Mouse (Mus musculus): ENCODE data around the gene Heatr1. TPM values are rescaled to one million over a fixed set of nuclear protein-coding genes. Genes with fewer than 3 reads are reported as not detected.

Gene Heatr1
- polyA plus RNA-seq, 1 experiment from 2014 or later = 35.9 TPM

DNA sequence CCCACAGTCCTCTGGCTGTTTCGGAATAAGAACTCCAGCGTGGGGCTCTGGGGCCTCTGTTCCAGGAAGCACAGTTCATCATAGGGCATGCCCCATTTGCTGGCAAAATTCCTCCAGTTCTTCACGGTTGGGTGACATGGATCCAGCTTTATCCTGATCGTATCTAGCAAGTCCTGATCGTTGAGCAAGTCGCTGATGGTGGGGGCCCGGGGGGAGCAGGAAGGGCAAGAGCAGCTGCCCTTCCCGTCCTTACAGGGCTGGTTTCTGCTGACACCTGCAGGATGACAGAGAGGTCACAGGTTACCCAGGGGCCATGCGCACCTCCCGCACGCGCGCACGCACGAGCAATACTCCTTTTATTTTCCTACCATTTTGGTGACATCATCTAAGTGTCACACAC lies 83.5 kb downstream of the Heatr1 start:
- Histone ChIP-seq H3K36me3 (ENCODE audit: control insufficient read depth, insufficient read depth, low read length) (no peaks in the 10 kb centered on the region), H3K9ac (ENCODE audit: low read length) (no peak overlapping the region), H3K4me2 (ENCODE audit: low read depth) (no peak overlapping the region), H3K4me1 (ENCODE audit: control insufficient read depth, insufficient read depth, low read length) (no peaks in the 10 kb centered on the region), H3K27ac (ENCODE audit: low read depth, low read length) (no peak overlapping the region), H3K27me3 (ENCODE audit: control insufficient read depth, insufficient read depth, low read length) (no peaks in the 10 kb centered on the region), H3K4me3 (ENCODE audit: low read depth, low read length) (no peak overlapping the region), H3K9me3 (ENCODE audit: control insufficient read depth, low read length) (no peaks in the 10 kb centered on the region)
- 84% methylated on average over 15 of the region's 15 CpGs for WGBS
- DNase-seq (ENCODE audit: low spot score) = no peak
- no peak for ATAC-seq (ENCODE audit: insufficient read depth, low FRiP score, low TSS enrichment)

DNA sequence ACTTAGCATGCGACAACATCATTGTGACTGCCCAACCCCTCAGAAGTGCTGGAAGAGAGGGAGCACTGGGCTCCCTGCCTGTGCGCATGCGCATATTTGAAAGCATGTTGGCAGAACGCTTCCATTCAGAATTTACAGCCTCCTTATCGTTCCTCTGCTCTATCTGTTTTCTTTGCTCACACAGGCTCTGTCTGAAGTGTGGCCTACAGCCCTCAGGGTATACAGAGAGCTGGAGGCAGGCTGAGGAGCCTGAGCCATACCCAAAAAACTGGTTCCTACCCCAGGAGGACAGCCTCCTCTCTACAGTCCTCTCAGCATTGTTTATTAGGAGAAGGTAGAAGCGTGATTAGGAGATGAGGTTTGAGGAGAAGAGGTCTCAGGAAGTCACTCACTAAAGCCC lies 85.0 kb downstream of the Heatr1 start:
- H3K4me1 ChIP-seq (ENCODE audit: control insufficient read depth, insufficient read depth, low read length) = no peaks in the 10 kb centered on the region
- DNase-seq (ENCODE audit: low spot score) (no peak), ATAC-seq (ENCODE audit: insufficient read depth, low FRiP score, low TSS enrichment) (no peak)
- H3K4me2 ChIP-seq (ENCODE audit: low read depth) = no peak overlapping the region
- 78% methylated on average over 6 of the region's 6 CpGs for WGBS
- no peak overlapping the region for H3K4me3 ChIP-seq (ENCODE audit: low read depth, low read length)
- H3K9me3 ChIP-seq (ENCODE audit: control insufficient read depth, low read length) = no peaks in the 10 kb centered on the region
- no peak overlapping the region for H3K9ac ChIP-seq (ENCODE audit: low read length)
- H3K36me3 ChIP-seq (ENCODE audit: control insufficient read depth, insufficient read depth, low read length) = no peaks in the 10 kb centered on the region
- no peaks in the 10 kb centered on the region for H3K27me3 ChIP-seq (ENCODE audit: control insufficient read depth, insufficient read depth, low read length)
- H3K27ac ChIP-seq (ENCODE audit: low read depth, low read length) = no peak overlapping the region

DNA sequence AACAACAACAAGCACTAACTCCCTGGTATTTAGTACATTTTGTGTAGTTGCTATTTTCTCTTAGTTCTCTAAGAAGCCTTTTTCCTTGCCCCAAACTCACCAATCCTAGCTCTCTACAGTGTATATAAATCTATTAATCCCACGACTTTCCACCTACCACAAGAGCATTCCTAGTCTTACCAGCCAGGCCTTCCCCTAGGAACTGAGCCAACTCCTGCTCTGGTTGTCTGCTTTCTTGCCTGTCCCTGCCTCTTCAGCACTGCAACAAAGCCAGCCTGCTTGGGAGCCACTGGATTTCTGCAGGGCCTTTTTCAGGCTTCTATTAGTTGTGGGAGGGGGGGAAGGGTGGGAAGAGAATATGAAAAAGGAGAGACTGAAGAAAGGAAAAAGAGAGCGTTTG lies 90.4 kb downstream of the Heatr1 start:
- ATAC-seq (ENCODE audit: insufficient read depth, low FRiP score, low TSS enrichment) (no peak), DNase-seq (ENCODE audit: low spot score) (no peak)
- Histone ChIP-seq H3K27me3 (ENCODE audit: control insufficient read depth, insufficient read depth, low read length) (no peaks in the 10 kb centered on the region), H3K4me1 (ENCODE audit: control insufficient read depth, insufficient read depth, low read length) (no peaks in the 10 kb centered on the region), H3K4me3 (ENCODE audit: low read depth, low read length) (no peak overlapping the region), H3K4me2 (ENCODE audit: low read depth) (no peak overlapping the region), H3K36me3 (ENCODE audit: control insufficient read depth, insufficient read depth, low read length) (no peaks in the 10 kb centered on the region), H3K27ac (ENCODE audit: low read depth, low read length) (no peak overlapping the region), H3K9me3 (ENCODE audit: control insufficient read depth, low read length) (no peaks in the 10 kb centered on the region), H3K9ac (ENCODE audit: low read length) (no peak overlapping the region)
- WGBS = 98% methylated on average over 2 of the region's 2 CpGs

DNA sequence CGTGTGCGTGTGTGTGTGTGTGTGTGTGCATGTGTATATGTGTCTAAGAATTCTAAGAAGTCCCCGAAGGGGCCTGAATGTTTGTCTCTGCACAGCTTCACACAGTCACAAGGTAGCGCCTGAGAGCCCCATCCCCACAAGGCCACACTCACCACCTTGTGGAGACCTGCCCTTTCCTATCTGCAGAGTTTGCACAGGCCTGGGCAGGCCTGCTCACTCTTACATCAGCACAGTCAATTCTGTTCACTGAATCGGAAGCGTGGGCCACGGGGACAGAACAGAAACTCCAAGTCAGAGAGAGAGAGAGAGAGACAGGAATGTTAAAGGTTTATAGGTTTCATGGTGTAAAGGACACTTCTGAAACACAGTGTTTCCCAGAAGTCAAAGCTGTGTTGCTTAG lies 90.8 kb downstream of the Heatr1 start:
- H3K27ac ChIP-seq (ENCODE audit: low read depth, low read length) = no peak overlapping the region
- no peaks in the 10 kb centered on the region for H3K27me3 ChIP-seq (ENCODE audit: control insufficient read depth, insufficient read depth, low read length)
- DNase-seq (ENCODE audit: low spot score) = no peak
- no peak overlapping the region for H3K9ac ChIP-seq (ENCODE audit: low read length)
- WGBS = 88% methylated on average over 7 of the region's 7 CpGs
- no peaks in the 10 kb centered on the region for H3K9me3 ChIP-seq (ENCODE audit: control insufficient read depth, low read length)
- no peak overlapping the region for H3K4me2 ChIP-seq (ENCODE audit: low read depth)
- no peaks in the 10 kb centered on the region for H3K36me3 ChIP-seq (ENCODE audit: control insufficient read depth, insufficient read depth, low read length)
- no peak for ATAC-seq (ENCODE audit: insufficient read depth, low FRiP score, low TSS enrichment)
- no peak overlapping the region for H3K4me3 ChIP-seq (ENCODE audit: low read depth, low read length)
- no peaks in the 10 kb centered on the region for H3K4me1 ChIP-seq (ENCODE audit: control insufficient read depth, insufficient read depth, low read length)

Other genes starting within 250 kb of the Heatr1 start
- 13.4 and 16.3 TPM in 2 replicates for gene Mtr, start 136.9 kb upstream of the Heatr1 start, polyA plus RNA-seq (2014; fragmentation: Nextera tagmentation; extraction: Ambion mirVana)
- gene Actn2, start 54.3 kb upstream of the Heatr1 start, polyA plus RNA-seq (2014; fragmentation: Nextera tagmentation; extraction: Ambion mirVana) = 31.9 and 32.4 TPM in 2 replicates
- gene Lgals8, start 69.9 kb downstream of the Heatr1 start, polyA plus RNA-seq (2014; fragmentation: Nextera tagmentation; extraction: Ambion mirVana) = 14.3 and 15.6 TPM in 2 replicates
- 1.0 TPM in 2 replicates for gene Edaradd, start 125.4 kb downstream of the Heatr1 start, polyA plus RNA-seq (2014; fragmentation: Nextera tagmentation; extraction: Ambion mirVana)
- 12.0 and 12.2 TPM in 2 replicates for gene Ero1lb, start 170.8 kb downstream of the Heatr1 start, polyA plus RNA-seq (2014; fragmentation: Nextera tagmentation; extraction: Ambion mirVana)

Measured in neural tube, embryonic 11.5 days (tissue).